ENCODE assay signal across 11 mouse cellular contexts in genomic region chr11:94136656-94137055, GRCm38 (mm10).
DNase-seq lines count a peak whose midpoint lies in the region; ATAC-seq and TF ChIP-seq lines count a peak whose summit lies in the region.
"Had no signal": no experiment of that assay in that cellular context is flagged by ENCODE, and none has a peak within 500 bp of the region (broad histone marks: within the 10 kb centered on the region; RNA-seq: fewer than 3 reads in every experiment).

No protein-coding gene starts in this region.

- peaks cover 6% of the 10 kb centered on the region; the same call in 1 of the 2 replicates for H3K4me1 ChIP-seq in forebrain, embryonic 11.5 days (replicated peaks; ENCODE audit: control insufficient read depth, insufficient read depth, low read length)
- H3K4me1 ChIP-seq in forebrain, embryonic 16.5 days (replicated peaks; ENCODE audit: control insufficient read depth, insufficient read depth, low read length) = peaks cover 25% of the 10 kb centered on the region
- peaks cover 45% of the 10 kb centered on the region for H3K4me1 ChIP-seq in midbrain, embryonic 10.5 days
- peaks cover 8% of the 10 kb centered on the region for H3K4me1 ChIP-seq in midbrain, embryonic 16.5 days (ENCODE audit: control insufficient read depth, insufficient read depth, low read length)

- no peaks in the 10 kb centered on the region for H3K79me2 ChIP-seq in myocyte (ENCODE audit: control insufficient read depth, insufficient read depth)

- no peak overlapping the region for H3ac ChIP-seq in myocyte (ENCODE audit: control insufficient read depth, insufficient read length)

- no peak for ATAC-seq in forebrain, embryonic 11.5 days (replicated peaks; ENCODE audit: low FRiP score)
- no peak for ATAC-seq in forebrain, embryonic 16.5 days
- ATAC-seq in midbrain, embryonic 16.5 days = no peak

- H3K27me3 ChIP-seq in forebrain, embryonic 11.5 days (ENCODE audit: control insufficient read depth, insufficient read depth, low read length) = no peaks in the 10 kb centered on the region
- no peaks in the 10 kb centered on the region for H3K27me3 ChIP-seq in forebrain, embryonic 16.5 days (replicated peaks; ENCODE audit: control insufficient read depth, insufficient read depth, low read length)
- no peaks in the 10 kb centered on the region for H3K27me3 ChIP-seq in midbrain, embryonic 10.5 days (ENCODE audit: low read depth, poor library complexity, severe bottlenecking)
- H3K27me3 ChIP-seq in midbrain, embryonic 16.5 days (ENCODE audit: control insufficient read depth, insufficient read depth, low read depth, low read length) = no peaks in the 10 kb centered on the region
- no peaks in the 10 kb centered on the region for H3K27me3 ChIP-seq in myocyte (ENCODE audit: control insufficient read depth, insufficient read depth, insufficient read length)
- H3K27me3 ChIP-seq: embryonic facial prominence, embryonic 15.5 days had no signal

- H3K9ac ChIP-seq in forebrain, embryonic 11.5 days (ENCODE audit: low read length) = no peak overlapping the region
- no peak overlapping the region for H3K9ac ChIP-seq in forebrain, embryonic 16.5 days (replicated peaks; ENCODE audit: low read depth, low read length)
- H3K9ac ChIP-seq in midbrain, embryonic 16.5 days (ENCODE audit: low read depth, low read length) = no peak overlapping the region
- H3K9ac ChIP-seq: embryonic facial prominence, embryonic 15.5 days; lung, embryonic 14.5 days had no signal

- H3K4me2 ChIP-seq in forebrain, embryonic 11.5 days (ENCODE audit: low read depth, low read length, severe bottlenecking) = no peak overlapping the region
- H3K4me2 ChIP-seq in forebrain, embryonic 16.5 days (ENCODE audit: low read length) = no peak overlapping the region
- no peak overlapping the region for H3K4me2 ChIP-seq in midbrain, embryonic 16.5 days (ENCODE audit: low read length)
- H3K4me2 ChIP-seq in myocyte (ENCODE audit: low read depth) = peak overlapping the region; percentile 41
- H3K4me2 ChIP-seq: embryonic facial prominence, embryonic 15.5 days; lung, embryonic 14.5 days had no signal

- DNase-seq in forebrain, embryonic 11.5 days (ENCODE audit: low spot score) = peak; percentile 47
- DNase-seq in midbrain, embryonic 10.5 days (ENCODE audit: low spot score) = no peak
- peak; percentile 68 for DNase-seq in heart, adult 9 months (ENCODE audit: low spot score in 2 of 2)
- DNase-seq in B cell, adult 2 months = no peak
- no peak for DNase-seq in spleen, adult 12 weeks (ENCODE audit: low spot score)
- DNase-seq: lung, embryonic 14.5 days; spleen, adult 18-20 months had no signal

- no peaks in the 10 kb centered on the region for H3K9me3 ChIP-seq in forebrain, embryonic 11.5 days (ENCODE audit: control insufficient read depth, low read length)
- no peaks in the 10 kb centered on the region for H3K9me3 ChIP-seq in forebrain, embryonic 16.5 days (ENCODE audit: control insufficient read depth, low read length)
- no peaks in the 10 kb centered on the region for H3K9me3 ChIP-seq in midbrain, embryonic 10.5 days (replicated peaks)
- no peaks in the 10 kb centered on the region for H3K9me3 ChIP-seq in midbrain, embryonic 16.5 days (replicated peaks; ENCODE audit: control insufficient read depth, low read length, poor library complexity, severe bottlenecking)
- H3K9me3 ChIP-seq: embryonic facial prominence, embryonic 15.5 days had no signal

- no peak overlapping the region for H3K27ac ChIP-seq in forebrain, embryonic 11.5 days (ENCODE audit: low read depth, low read length)
- H3K27ac ChIP-seq in forebrain, embryonic 16.5 days (ENCODE audit: low read length) = no peak overlapping the region
- H3K27ac ChIP-seq in midbrain, embryonic 10.5 days (replicated peaks) = peak overlapping the region; percentile 42; the same call in 1 of the 2 replicates
- H3K27ac ChIP-seq in midbrain, embryonic 16.5 days (ENCODE audit: low read length) = no peak overlapping the region

- no peaks in the 10 kb centered on the region for H3K36me3 ChIP-seq in forebrain, embryonic 11.5 days (ENCODE audit: control insufficient read depth, insufficient read depth, low read length)
- no peaks in the 10 kb centered on the region for H3K36me3 ChIP-seq in forebrain, embryonic 16.5 days (ENCODE audit: control insufficient read depth, insufficient read depth)
- no peaks in the 10 kb centered on the region for H3K36me3 ChIP-seq in midbrain, embryonic 10.5 days
- no peaks in the 10 kb centered on the region for H3K36me3 ChIP-seq in midbrain, embryonic 16.5 days (ENCODE audit: control insufficient read depth, insufficient read depth, low read length)
- H3K36me3 ChIP-seq in myocyte (ENCODE audit: control insufficient read depth, insufficient read depth) = no peaks in the 10 kb centered on the region
- H3K36me3 ChIP-seq: embryonic facial prominence, embryonic 15.5 days had no signal

- TF ChIP-seq POLR2A in myocyte (IDR thresholded peaks at IDR 0.05; ENCODE audit: insufficient read length, low read depth) = peak; percentile 34

- no peak overlapping the region for H3K4me3 ChIP-seq in forebrain, embryonic 11.5 days (ENCODE audit: low read depth, low read length)
- no peak overlapping the region for H3K4me3 ChIP-seq in forebrain, embryonic 16.5 days (replicated peaks; ENCODE audit: low read length)
- H3K4me3 ChIP-seq in midbrain, embryonic 10.5 days = no peak overlapping the region
- no peak overlapping the region for H3K4me3 ChIP-seq in midbrain, embryonic 16.5 days (ENCODE audit: low read depth, low read length)
- no peak overlapping the region for H3K4me3 ChIP-seq in myocyte
- H3K4me3 ChIP-seq: embryonic facial prominence, embryonic 15.5 days had no signal

- WGBS in forebrain, embryonic 11.5 days = 70% methylated on average over 7 of the region's 7 CpGs
- WGBS in forebrain, embryonic 16.5 days = 75% methylated on average over 7 of the region's 7 CpGs
- 77% methylated on average over 7 of the region's 7 CpGs for WGBS in midbrain, embryonic 10.5 days
- 70% methylated on average over 7 of the region's 7 CpGs for WGBS in midbrain, embryonic 16.5 days

TF ChIP-seq in myocyte, 11 proteins besides CTCF, POLR2A, EP300 and RAD21:
- TF ChIP-seq TCF12 (IDR thresholded peaks at IDR 0.05; ENCODE audit: insufficient read depth, poor library complexity, severe bottlenecking) = peak; percentile 80
- peak in 2 of 3 experiments; percentile 77 to 98 for TF ChIP-seq MYOD1 (IDR thresholded peaks at IDR 0.05; ENCODE audit: control insufficient read depth in 1 of 3, insufficient read length in 2 of 3, low read depth in 2 of 3)
- peak; percentile 81 to 98 (median 92) for TF ChIP-seq MYOG (IDR thresholded peaks at IDR 0.05; ENCODE audit: control insufficient read depth in 1 of 3, insufficient read depth in 1 of 3, insufficient read length in 2 of 3, low read depth in 2 of 3)
- TF ChIP-seq TCF3 (IDR thresholded peaks at IDR 0.05; ENCODE audit: insufficient read length, low read depth) = peak; percentile 89
- no peak for TF ChIP-seq SRF (IDR thresholded peaks at IDR 0.05; ENCODE audit: control insufficient read depth, insufficient read length, low read depth)

Comparison
In these comparisons a context has a peak if more than half of its experiments do, and no peak if none do; other contexts are left out.
1. DNase-seq: peak in forebrain, embryonic 11.5 days (single experiment) and heart, adult 9 months (2 of 2); none in midbrain, embryonic 10.5 days (single experiment), B cell, adult 2 months (0 of 2) and spleen, adult 12 weeks (single experiment).